In genomic region chr11:84637268-84637667, GRCm38 (mm10) we compare ENCODE assay signal across 14 mouse cellular contexts.
DNase-seq lines count a peak whose midpoint lies in the region; ATAC-seq lines count a peak whose summit lies in the region.
"Had no signal": no experiment of that assay in that cellular context is flagged by ENCODE, and none has a peak within 500 bp of the region (broad histone marks: within the 10 kb centered on the region; RNA-seq: fewer than 3 reads in every experiment).

No protein-coding gene starts in this region.

- H3K36me3 ChIP-seq in kidney, embryonic 16.5 days (ENCODE audit: insufficient read depth, low read length) = no peaks in the 10 kb centered on the region
- H3K36me3 ChIP-seq in forebrain, embryonic 12.5 days (replicated peaks) = no peaks in the 10 kb centered on the region
- no peaks in the 10 kb centered on the region for H3K36me3 ChIP-seq in hindbrain, embryonic 14.5 days (replicated peaks; ENCODE audit: control insufficient read depth, insufficient read depth)
- H3K36me3 ChIP-seq in neural tube, embryonic 12.5 days = no peaks in the 10 kb centered on the region
- H3K36me3 ChIP-seq: kidney, embryonic 15.5 days had no signal

- peak; percentile 22 for DNase-seq in kidney, adult 9 months
- DNase-seq in hindbrain, embryonic 14.5 days (ENCODE audit: low spot score) = peak; percentile 48
- no peak for DNase-seq in MN1 (ENCODE audit: low spot score)
- DNase-seq in adrenal gland, adult 18-20 months (ENCODE audit: low spot score in 2 of 2) = no peak
- DNase-seq in embryo, embryonic 10.5 days (ENCODE audit: low spot score) = no peak
- DNase-seq: cerebellum, adult 2 months; heart, adult 2 months; heart, postnatal 10 days had no signal

- no peak overlapping the region for H3K4me2 ChIP-seq in kidney, embryonic 16.5 days (replicated peaks; ENCODE audit: low read depth, low read length)
- peak overlapping the region; percentile 21; the same call in 1 of the 2 replicates for H3K4me2 ChIP-seq in forebrain, embryonic 12.5 days
- no peak overlapping the region for H3K4me2 ChIP-seq in hindbrain, embryonic 14.5 days (replicated peaks)
- H3K4me2 ChIP-seq in neural tube, embryonic 12.5 days (replicated peaks) = 0 out of 2 replicates have a peak overlapping the region, but pooled peaks have one; percentile 7
- H3K4me2 ChIP-seq: kidney, embryonic 15.5 days; liver, embryonic 11.5 days had no signal

- WGBS in kidney, embryonic 16.5 days = 26% methylated on average over 8 of the region's 8 CpGs
- 8% methylated on average over 8 of the region's 8 CpGs for WGBS in forebrain, embryonic 12.5 days
- 10% methylated on average over 8 of the region's 8 CpGs for WGBS in hindbrain, embryonic 14.5 days
- WGBS in neural tube, embryonic 12.5 days = 11% methylated on average over 8 of the region's 8 CpGs

- peaks cover 22% of the 10 kb centered on the region for H3K4me1 ChIP-seq in kidney, embryonic 16.5 days (ENCODE audit: insufficient read depth, low read length)
- H3K4me1 ChIP-seq in forebrain, embryonic 12.5 days = peaks cover 41% of the 10 kb centered on the region
- H3K4me1 ChIP-seq in hindbrain, embryonic 14.5 days (replicated peaks; ENCODE audit: control insufficient read depth, insufficient read depth, low read length) = peaks cover 23% of the 10 kb centered on the region
- peaks cover 30% of the 10 kb centered on the region for H3K4me1 ChIP-seq in neural tube, embryonic 12.5 days

- H3K9ac ChIP-seq in kidney, embryonic 16.5 days (replicated peaks; ENCODE audit: low read length) = no peak overlapping the region
- H3K9ac ChIP-seq in forebrain, embryonic 12.5 days = no peak overlapping the region
- no peak overlapping the region for H3K9ac ChIP-seq in hindbrain, embryonic 14.5 days
- no peak overlapping the region for H3K9ac ChIP-seq in neural tube, embryonic 12.5 days
- H3K9ac ChIP-seq: kidney, embryonic 15.5 days had no signal

- H3K27ac ChIP-seq in kidney, embryonic 16.5 days (ENCODE audit: low read length) = no peak overlapping the region
- H3K27ac ChIP-seq in forebrain, embryonic 12.5 days = peak overlapping the region; percentile 59; the same call in 1 of the 2 replicates
- H3K27ac ChIP-seq in hindbrain, embryonic 14.5 days = peak overlapping the region; percentile 43
- H3K27ac ChIP-seq in neural tube, embryonic 12.5 days = no peak overlapping the region
- H3K27ac ChIP-seq: heart, adult 2 months; kidney, embryonic 15.5 days had no signal

- no peaks in the 10 kb centered on the region for H3K9me3 ChIP-seq in kidney, embryonic 16.5 days (ENCODE audit: low read length)
- H3K9me3 ChIP-seq in forebrain, embryonic 12.5 days = no peaks in the 10 kb centered on the region
- H3K9me3 ChIP-seq in hindbrain, embryonic 14.5 days (ENCODE audit: control insufficient read depth, low read length) = no peaks in the 10 kb centered on the region
- no peaks in the 10 kb centered on the region for H3K9me3 ChIP-seq in neural tube, embryonic 12.5 days
- H3K9me3 ChIP-seq: kidney, embryonic 15.5 days had no signal

- no peak for ATAC-seq in kidney, embryonic 16.5 days (ENCODE audit: low FRiP score, low TSS enrichment)
- peak; percentile 87 for ATAC-seq in forebrain, embryonic 12.5 days (ENCODE audit: low FRiP score)
- peak; percentile 53; the same call in 1 of the 2 replicates for ATAC-seq in hindbrain, embryonic 14.5 days (ENCODE audit: low FRiP score)
- peak; percentile 72 for ATAC-seq in neural tube, embryonic 12.5 days (ENCODE audit: low FRiP score, low read depth)
- ATAC-seq: lung, postnatal 0 days had no signal

- no peak overlapping the region for H3K4me3 ChIP-seq in kidney, embryonic 16.5 days (ENCODE audit: low read length)
- no peak overlapping the region for H3K4me3 ChIP-seq in forebrain, embryonic 12.5 days (replicated peaks)
- no peak overlapping the region for H3K4me3 ChIP-seq in hindbrain, embryonic 14.5 days (replicated peaks; ENCODE audit: low read length)
- H3K4me3 ChIP-seq in neural tube, embryonic 12.5 days = no peak overlapping the region
- H3K4me3 ChIP-seq: heart, adult 2 months; kidney, embryonic 15.5 days had no signal

- H3K27me3 ChIP-seq in kidney, embryonic 16.5 days (ENCODE audit: insufficient read depth, low read length) = peaks cover 19% of the 10 kb centered on the region
- peaks cover 84% of the 10 kb centered on the region for H3K27me3 ChIP-seq in forebrain, embryonic 12.5 days
- no peaks in the 10 kb centered on the region; the same call in none of the 2 replicates for H3K27me3 ChIP-seq in hindbrain, embryonic 14.5 days (ENCODE audit: control insufficient read depth, insufficient read depth, low read length)
- H3K27me3 ChIP-seq in neural tube, embryonic 12.5 days (replicated peaks) = peaks cover 29% of the 10 kb centered on the region; the same call in 1 of the 2 replicates

Comparison
In these comparisons a context has a peak if more than half of its experiments do, and no peak if none do; other contexts are left out.
1. DNase-seq: peak in kidney, adult 9 months (single experiment) and hindbrain, embryonic 14.5 days (single experiment); none in MN1 (single experiment), adrenal gland, adult 18-20 months (0 of 2) and embryo, embryonic 10.5 days (single experiment).
2. H3K27ac ChIP-seq: peak in forebrain, embryonic 12.5 days (single experiment) and hindbrain, embryonic 14.5 days (single experiment); none in kidney, embryonic 16.5 days (single experiment) and neural tube, embryonic 12.5 days (single experiment).
3. H3K4me2 ChIP-seq: peak in forebrain, embryonic 12.5 days (single experiment) and neural tube, embryonic 12.5 days (single experiment); none in kidney, embryonic 16.5 days (single experiment) and hindbrain, embryonic 14.5 days (single experiment).